Mouse (Mus musculus) heart, adult 18-20 months (tissue): ENCODE results near the gene A630089N07Rik. TPM values are rescaled to one million over a fixed set of nuclear protein-coding genes. Genes with fewer than 3 reads are reported as not detected.
"Not testable (repeated sequence)": the region's sequence is repeated elsewhere in the genome, so short reads cannot be mapped to it uniquely, and the experiment has no call there.

Experiments used
- DNase-seq, 2 experiments: peaks; one replicate each; pipeline ENCODE4 v3.0.0; 2021 to 2022; ENCODE audit warnings: mixed read lengths in 1 of 2
- long read RNA-seq, 2 experiments: library from polyadenylated mRNA; stranded (forward); transcript quantifications; one replicate each; pipeline ENCODE4 v2.0.0; 2021
- total RNA-seq, 2 experiments: library from RNA; stranded (reverse); gene quantifications; 2 replicates each; pipeline ENCODE4 v1.2.3; 2021

A630089N07Rik gene
- 1 to 10 TPM; 2.2 to 2.8 TPM for total RNA-seq
- long read RNA-seq, experiment 1, partial matches to known transcripts: 2 of 3 reads
- long read RNA-seq, experiment 1, other reads (novel, unspliced or antisense): 1 of 3 reads
- long read RNA-seq, experiment 2: 0 reads

- DNase-seq: peak; percentile 91
Measured at GRCm38 (mm10) chr16:98081889-98082818, at the start of gene A630089N07Rik. TSS of gene A630089N07Rik (minus strand) at chr16:98082450.

- no peak for DNase-seq
Measured at GRCm38 (mm10) chr16:98107109-98107508, 24.9 kb upstream of the A630089N07Rik start.

- DNase-seq: not testable (repeated sequence)
Measured at GRCm38 (mm10) chr16:98081550-98081888, 731 bp downstream of the A630089N07Rik start.

- peak in 1 of 2 experiments; percentile 7 for DNase-seq
Measured at GRCm38 (mm10) chr16:98081140-98081539, 1.1 kb downstream of the A630089N07Rik start.

GRCm38 (mm10) chr16:98079382-98079781, 2.9 kb downstream of the A630089N07Rik start:
- DNase-seq: not testable (repeated sequence)

- DNase-seq: peak; percentile 24 to 25
Measured at GRCm38 (mm10) chr16:98041676-98042075, 40.6 kb downstream of the A630089N07Rik start.

- not testable (repeated sequence) for DNase-seq
Measured at GRCm38 (mm10) chr16:98034971-98035370, 47.3 kb downstream of the A630089N07Rik start.

GRCm38 (mm10) chr16:98026186-98026585, 56.1 kb downstream of the A630089N07Rik start:
- DNase-seq: not testable (repeated sequence)

- no peak for DNase-seq
Measured at GRCm38 (mm10) chr16:98022657-98023345, 59.4 kb downstream of the A630089N07Rik start.

GRCm38 (mm10) chr16:98022081-98022480, 60.2 kb downstream of the A630089N07Rik start:
- DNase-seq: no peak

- DNase-seq: not testable (repeated sequence)
Measured at GRCm38 (mm10) chr16:97997383-97997731, 84.9 kb downstream of the A630089N07Rik start.

- peak; percentile 91 to 93 for DNase-seq
Measured at GRCm38 (mm10) chr16:97996616-97997382, 85.5 kb downstream of the A630089N07Rik start, which contains the start of gene B230307C23Rik. TSS of gene B230307C23Rik (plus strand) at chr16:97997315.

- DNase-seq: peak; percentile 72 to 81
Measured at GRCm38 (mm10) chr16:97995849-97996615, 86.2 kb downstream of the A630089N07Rik start.

- not testable (repeated sequence) for DNase-seq
Measured at GRCm38 (mm10) chr16:97992477-97992876, 89.8 kb downstream of the A630089N07Rik start.

GRCm38 (mm10) chr16:97991517-97991916, 90.7 kb downstream of the A630089N07Rik start:
- no peak for DNase-seq

- no peak for DNase-seq
Measured at GRCm38 (mm10) chr16:97984589-97984988, 97.7 kb downstream of the A630089N07Rik start.

GRCm38 (mm10) chr16:97981362-97981761, 100.9 kb downstream of the A630089N07Rik start:
- no peak for DNase-seq

GRCm38 (mm10) chr16:97977722-97978121, 104.5 kb downstream of the A630089N07Rik start:
- DNase-seq: no peak

- DNase-seq: no peak
Measured at GRCm38 (mm10) chr16:97977277-97977676, 105.0 kb downstream of the A630089N07Rik start.

GRCm38 (mm10) chr16:97963956-97964540, 118.2 kb downstream of the A630089N07Rik start:
- no peak for DNase-seq
